Mouse (Mus musculus): ENCODE results near the gene Olfr1500.

DNA sequence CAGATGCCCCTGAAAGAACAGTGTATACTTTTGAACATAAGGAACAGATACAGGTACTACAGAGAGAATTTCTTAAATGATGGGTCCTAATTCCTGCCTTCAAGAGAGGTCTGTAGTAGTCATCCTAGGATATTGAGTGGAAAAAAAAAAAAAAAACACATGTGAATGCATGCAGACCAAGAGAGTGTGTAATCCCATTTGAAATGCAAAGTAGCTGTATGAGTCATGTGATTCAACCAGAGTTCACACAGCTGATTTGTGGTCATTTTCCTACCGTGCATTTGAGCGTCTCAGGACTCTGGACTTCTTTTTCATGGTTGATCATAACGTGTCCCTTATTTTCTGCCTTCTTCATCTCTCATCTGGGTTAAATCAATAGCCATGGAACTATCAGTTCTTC, 1.8 kb downstream of the Olfr1500 start:
- no peak for TF ChIP-seq POLR2A (IDR thresholded peaks at IDR 0.05; ENCODE audit: control insufficient read depth, low read depth, low read length)
- TF ChIP-seq CTCF (IDR thresholded peaks at IDR 0.05; ENCODE audit: control insufficient read depth, insufficient read depth, insufficient replicate concordance, low read depth, low read length) = no peak

Data from testis, adult 2 months (tissue).